Mouse (Mus musculus) CD4-positive, CD25-positive, alpha-beta regulatory T cell, adult 4 months (primary cell): ENCODE data around the gene Mmp19. TPM values are rescaled to one million over a fixed set of nuclear protein-coding genes. Genes with fewer than 3 reads are reported as not detected.

ENCODE experiments used
- polyA plus RNA-seq, 2 experiments: library from polyadenylated mRNA; unstranded; fragments of 100-300 nt; shearing (Covaris generic); gene quantifications; one replicate each; pipeline ENCODE4 v1.2.1; 2017

The Mmp19 gene
- polyA plus RNA-seq, 2 experiments from 2014 or later, result 0.27 TPM; not detected in 1

Other genes starting within 250 kb of the Mmp19 start
- gene Zc3h10, start 243.1 kb upstream of the Mmp19 start, polyA plus RNA-seq, result 10 to 100 TPM in 1 of 2 experiments, 1 to 10 TPM in 1; 9.2 to 11.8 TPM
- 1,000 to 10,000 TPM; 4,848 to 7,095 TPM for gene Rpl41, start 241.6 kb upstream of the Mmp19 start, polyA plus RNA-seq
- 100 to 1,000 TPM; 114 to 117 TPM for gene Pa2g4, start 224.9 kb upstream of the Mmp19 start, polyA plus RNA-seq
- 1 to 10 TPM; 6.6 to 9.3 TPM for gene Erbb3, start 201.3 kb upstream of the Mmp19 start, polyA plus RNA-seq
- 1,000 to 10,000 TPM; 1,420 to 1,755 TPM for gene Rps26, start 164.2 kb upstream of the Mmp19 start, polyA plus RNA-seq
- gene Ikzf4, start 144.9 kb upstream of the Mmp19 start, polyA plus RNA-seq, result 100 to 1,000 TPM; 102 to 158 TPM
- gene Suox, start 116.8 kb upstream of the Mmp19 start, polyA plus RNA-seq, result 10 to 100 TPM; 25.7 to 44.3 TPM
- 100 to 1,000 TPM in 1 of 2 experiments, 10 to 100 TPM in 1; 69.1 to 111 TPM for gene Rab5b, start 94.6 kb upstream of the Mmp19 start, polyA plus RNA-seq
- 1 to 10 TPM; 4.8 TPM for gene Pmel, start 86.7 kb upstream of the Mmp19 start, polyA plus RNA-seq
- 10 to 100 TPM; 19.7 to 23.2 TPM for gene Cdk2, start 85.9 kb upstream of the Mmp19 start, polyA plus RNA-seq
- 100 to 1,000 TPM; 322 to 370 TPM for gene Dgka, start 46.1 kb upstream of the Mmp19 start, polyA plus RNA-seq
- 10 to 100 TPM; 58.0 to 86.6 TPM for gene Pym1, start 43.0 kb upstream of the Mmp19 start, polyA plus RNA-seq
- 100 to 1,000 TPM in 1 of 2 experiments, 10 to 100 TPM in 1; 73.0 to 125 TPM for gene Dnajc14, start 13.2 kb downstream of the Mmp19 start, polyA plus RNA-seq
- 1 to 10 TPM; 2.9 to 9.2 TPM for gene Tmem198b, start 13.5 kb downstream of the Mmp19 start, polyA plus RNA-seq
- gene Sarnp, start 26.4 kb downstream of the Mmp19 start, polyA plus RNA-seq, result 100 to 1,000 TPM; 199 to 211 TPM
- gene Ormdl2, start 30.7 kb downstream of the Mmp19 start, polyA plus RNA-seq, result 10 to 100 TPM; 66.1 to 66.4 TPM
- gene Gdf11, start 100.8 kb downstream of the Mmp19 start, polyA plus RNA-seq, result 1 to 10 TPM; 7.9 to 8.1 TPM
- gene Cd63, start 110.1 kb downstream of the Mmp19 start, polyA plus RNA-seq, result under 1 TPM; 0.51 to 0.65 TPM
- gene Rdh5, start 132.0 kb downstream of the Mmp19 start, polyA plus RNA-seq, result 10 to 100 TPM; 12.4 to 23.7 TPM
- 100 to 1,000 TPM; 227 to 233 TPM for gene Bloc1s1, start 133.1 kb downstream of the Mmp19 start, polyA plus RNA-seq
- 1 to 10 TPM; 2.9 to 3.1 TPM for gene Itga7, start 142.9 kb downstream of the Mmp19 start, polyA plus RNA-seq
- gene Mettl7b, start 170.1 kb downstream of the Mmp19 start, polyA plus RNA-seq, result not detected
- gene Olfr9, start 198.5 kb downstream of the Mmp19 start, polyA plus RNA-seq, result not detected
- not detected for gene Olfr763, start 219.9 kb downstream of the Mmp19 start, polyA plus RNA-seq
- not detected for gene Olfr764-ps1, start 249.0 kb downstream of the Mmp19 start, polyA plus RNA-seq